Comparison of ENCODE assay signal across 18 mouse cellular contexts in the genomic region with DNA sequence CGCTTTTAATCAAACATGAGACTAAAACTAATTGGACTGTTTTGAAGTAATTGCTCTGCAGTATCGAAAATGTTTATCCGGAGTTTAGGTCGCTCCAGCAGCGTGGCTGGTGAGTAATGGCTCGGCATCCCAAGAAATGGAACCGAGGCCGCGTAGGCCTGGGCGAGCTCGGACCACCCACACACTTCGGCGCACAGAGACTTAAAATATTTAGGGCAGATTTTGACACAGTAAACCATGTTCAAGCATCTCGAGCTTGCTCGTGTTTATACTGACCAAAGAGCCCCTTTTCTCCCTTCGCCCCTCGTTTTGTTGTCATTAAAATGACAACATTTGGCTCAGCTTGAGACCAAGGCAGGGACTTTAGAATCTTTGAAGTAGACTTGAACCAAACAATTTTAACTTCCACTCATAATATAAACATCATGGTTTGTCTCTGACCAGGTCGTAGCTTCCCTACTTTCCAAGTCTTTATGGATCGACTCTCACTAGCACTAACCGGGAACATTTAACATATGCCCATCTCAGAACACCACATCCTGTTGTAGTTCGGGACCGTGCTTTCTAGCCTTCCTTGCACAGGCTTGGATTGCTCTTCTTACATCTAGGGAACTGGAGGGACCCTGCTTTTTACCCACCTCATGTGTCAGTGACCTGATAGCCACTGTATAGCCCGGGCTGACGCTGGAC.
DNase-seq lines count a peak whose midpoint lies in the region; ATAC-seq and TF ChIP-seq lines count a peak whose summit lies in the region.
"Had no signal": no experiment of that assay in that cellular context is flagged by ENCODE, and none has a peak within 500 bp of the region (broad histone marks: within the 10 kb centered on the region; RNA-seq: fewer than 3 reads in every experiment).

No protein-coding gene starts in this region.

- ATAC-seq in kidney, embryonic 15.5 days (replicated peaks; ENCODE audit: low FRiP score), result peak; percentile 56
- ATAC-seq in lung, embryonic 15.5 days (ENCODE audit: borderline replicate concordance, extremely low read depth, low FRiP score, low TSS enrichment), result peak; percentile 88
- peak; percentile 85 for ATAC-seq in intestine, embryonic 15.5 days
- ATAC-seq in stomach, embryonic 14.5 days (ENCODE audit: insufficient number of reproducible peaks, insufficient read depth, low FRiP score, low read depth), result peak; percentile 72
- no peak for ATAC-seq in midbrain, embryonic 15.5 days (replicated peaks)
- ATAC-seq: inflammation-experienced regulatory T-cells, adult 6 months; liver, postnatal 0 days had no signal

- H3K4me1 ChIP-seq in kidney, embryonic 15.5 days, result 0 out of 2 replicates have a peak, but pooled peaks cover 4% of the 10 kb centered on the region
- peaks cover 18% of the 10 kb centered on the region for H3K4me1 ChIP-seq in lung, embryonic 15.5 days
- no peaks in the 10 kb centered on the region for H3K4me1 ChIP-seq in lung, adult 2 months (ENCODE audit: control insufficient read depth, insufficient read depth, low read length)
- peaks cover 7% of the 10 kb centered on the region; the same call in 1 of the 2 replicates for H3K4me1 ChIP-seq in intestine, embryonic 15.5 days (replicated peaks)
- H3K4me1 ChIP-seq in stomach, embryonic 14.5 days (ENCODE audit: control insufficient read depth, insufficient read depth, low read length), result 0 out of 2 replicates have a peak, but pooled peaks cover 7% of the 10 kb centered on the region
- H3K4me1 ChIP-seq in midbrain, embryonic 15.5 days, result no peaks in the 10 kb centered on the region
- H3K4me1 ChIP-seq: heart, embryonic 13.5 days; hindbrain, embryonic 13.5 days; limb, embryonic 15.5 days had no signal

- no peak for DNase-seq in kidney, postnatal 25 days
- no peak for DNase-seq in lung, adult 2 months
- no peak for DNase-seq in urinary bladder, postnatal 25 days (ENCODE audit: low spot score)
- DNase-seq: cerebellum, adult 18-20 months; cerebellum, postnatal 36 days; liver, postnatal 0 days; right cerebral cortex, adult 18-20 months; thymus, adult 2 months had no signal

- no peak for TF ChIP-seq POLR2A in lung, adult 2 months (IDR thresholded peaks at IDR 0.05; ENCODE audit: borderline replicate concordance, extremely low read depth, low read depth, low read length)

- no peak overlapping the region for H3K4me3 ChIP-seq in kidney, embryonic 15.5 days (replicated peaks)
- H3K4me3 ChIP-seq in lung, embryonic 15.5 days, result no peak overlapping the region
- H3K4me3 ChIP-seq in lung, adult 2 months (replicated peaks; ENCODE audit: extremely low read depth, low read depth, low read length), result no peak overlapping the region
- no peak overlapping the region for H3K4me3 ChIP-seq in intestine, embryonic 15.5 days (replicated peaks)
- no peak overlapping the region for H3K4me3 ChIP-seq in stomach, embryonic 14.5 days (ENCODE audit: low read depth, low read length)
- no peak overlapping the region for H3K4me3 ChIP-seq in midbrain, embryonic 15.5 days
- H3K4me3 ChIP-seq: heart, embryonic 13.5 days; hindbrain, embryonic 13.5 days; limb, embryonic 15.5 days had no signal

- no peak overlapping the region for H3K4me2 ChIP-seq in kidney, embryonic 15.5 days
- no peak overlapping the region for H3K4me2 ChIP-seq in lung, embryonic 15.5 days
- 0 out of 2 replicates have a peak overlapping the region, but pooled peaks have one; percentile 12 for H3K4me2 ChIP-seq in intestine, embryonic 15.5 days (replicated peaks)
- no peak overlapping the region for H3K4me2 ChIP-seq in stomach, embryonic 14.5 days (replicated peaks; ENCODE audit: low read depth, low read length)
- no peak overlapping the region for H3K4me2 ChIP-seq in midbrain, embryonic 15.5 days
- H3K4me2 ChIP-seq: heart, embryonic 13.5 days; hindbrain, embryonic 13.5 days; limb, embryonic 15.5 days had no signal

- no peak overlapping the region for H3K9ac ChIP-seq in kidney, embryonic 15.5 days
- no peak overlapping the region for H3K9ac ChIP-seq in lung, embryonic 15.5 days
- H3K9ac ChIP-seq in intestine, embryonic 15.5 days, result no peak overlapping the region
- H3K9ac ChIP-seq in stomach, embryonic 14.5 days (replicated peaks; ENCODE audit: low read depth, low read length), result no peak overlapping the region
- no peak overlapping the region for H3K9ac ChIP-seq in midbrain, embryonic 15.5 days
- H3K9ac ChIP-seq: heart, embryonic 13.5 days; hindbrain, embryonic 13.5 days; limb, embryonic 15.5 days; liver, postnatal 0 days had no signal

- peak overlapping the region; percentile 46; the same call in 1 of the 2 replicates for H3K27ac ChIP-seq in kidney, embryonic 15.5 days
- H3K27ac ChIP-seq in lung, embryonic 15.5 days, result peak overlapping the region; percentile 83
- H3K27ac ChIP-seq in intestine, embryonic 15.5 days, result peak overlapping the region; percentile 75
- H3K27ac ChIP-seq in stomach, embryonic 14.5 days (ENCODE audit: low read length), result peak overlapping the region; percentile 87
- H3K27ac ChIP-seq in midbrain, embryonic 15.5 days, result no peak overlapping the region
- H3K27ac ChIP-seq: heart, embryonic 13.5 days; hindbrain, embryonic 13.5 days; limb, embryonic 15.5 days had no signal

- no peaks in the 10 kb centered on the region for H3K36me3 ChIP-seq in kidney, embryonic 15.5 days
- H3K36me3 ChIP-seq in lung, embryonic 15.5 days, result no peaks in the 10 kb centered on the region
- H3K36me3 ChIP-seq in intestine, embryonic 15.5 days, result no peaks in the 10 kb centered on the region
- no peaks in the 10 kb centered on the region for H3K36me3 ChIP-seq in stomach, embryonic 14.5 days (ENCODE audit: control insufficient read depth, insufficient read depth, low read length)
- no peaks in the 10 kb centered on the region for H3K36me3 ChIP-seq in midbrain, embryonic 15.5 days (replicated peaks)
- H3K36me3 ChIP-seq: G1E; heart, embryonic 13.5 days; hindbrain, embryonic 13.5 days; limb, embryonic 15.5 days had no signal

- H3K9me3 ChIP-seq in kidney, embryonic 15.5 days (replicated peaks), result no peaks in the 10 kb centered on the region
- no peaks in the 10 kb centered on the region for H3K9me3 ChIP-seq in lung, embryonic 15.5 days
- no peaks in the 10 kb centered on the region for H3K9me3 ChIP-seq in intestine, embryonic 15.5 days
- H3K9me3 ChIP-seq in stomach, embryonic 14.5 days (ENCODE audit: control insufficient read depth, low read depth, low read length), result no peaks in the 10 kb centered on the region
- H3K9me3 ChIP-seq in midbrain, embryonic 15.5 days, result no peaks in the 10 kb centered on the region
- H3K9me3 ChIP-seq: G1E; heart, embryonic 13.5 days; hindbrain, embryonic 13.5 days; limb, embryonic 15.5 days had no signal

- H3K27me3 ChIP-seq in kidney, embryonic 15.5 days, result no peaks in the 10 kb centered on the region
- no peaks in the 10 kb centered on the region for H3K27me3 ChIP-seq in lung, embryonic 15.5 days
- H3K27me3 ChIP-seq in intestine, embryonic 15.5 days (replicated peaks), result no peaks in the 10 kb centered on the region
- no peaks in the 10 kb centered on the region for H3K27me3 ChIP-seq in stomach, embryonic 14.5 days (ENCODE audit: control insufficient read depth, insufficient read depth, low read length)
- no peaks in the 10 kb centered on the region for H3K27me3 ChIP-seq in midbrain, embryonic 15.5 days (replicated peaks)
- H3K27me3 ChIP-seq: heart, embryonic 13.5 days; hindbrain, embryonic 13.5 days; limb, embryonic 15.5 days had no signal

- no peak for TF ChIP-seq CTCF in lung, adult 2 months (IDR thresholded peaks at IDR 0.05; ENCODE audit: insufficient read depth, low read length)

- 64% methylated on average over 24 of the region's 24 CpGs for WGBS in kidney, embryonic 15.5 days
- WGBS in lung, embryonic 15.5 days, result 44% methylated on average over 24 of the region's 24 CpGs
- 68% methylated on average over 24 of the region's 24 CpGs for WGBS in lung, adult 2 months
- WGBS in intestine, embryonic 15.5 days, result 54% methylated on average over 24 of the region's 24 CpGs
- WGBS in stomach, embryonic 14.5 days, result 46% methylated on average over 24 of the region's 24 CpGs
- 92% methylated on average over 24 of the region's 24 CpGs for WGBS in midbrain, embryonic 15.5 days
